Mouse (Mus musculus): ENCODE measurements around the gene Ncor2. TPM values are rescaled to one million over a fixed set of nuclear protein-coding genes. Genes with fewer than 3 reads are reported as not detected.

Ncor2 gene
- polyA plus RNA-seq, 1 experiment: 74.6 TPM

GRCm38 (mm10) chr5:125180630-125181263 lies 1.7 kb upstream of the Ncor2 start:
- H3K4me1 ChIP-seq (ENCODE audit: control insufficient read depth, insufficient read depth, low read length): peaks cover 5% of the 10 kb centered on the region
- H3K27ac ChIP-seq (ENCODE audit: insufficient read depth, low read length): no peak overlapping the region
- H3K4me3 ChIP-seq (ENCODE audit: insufficient read depth, low read length): no peak overlapping the region
- TF ChIP-seq CTCF (IDR thresholded peaks at IDR 0.05; ENCODE audit: extremely low read depth, insufficient read depth, low read length) (no peak), POLR2A (IDR thresholded peaks at IDR 0.05; ENCODE audit: extremely low read depth, insufficient read depth, low read length) (no peak)

GRCm38 (mm10) chr5:125179735-125180629 lies 963 bp upstream of the Ncor2 start:
- H3K4me3 ChIP-seq (ENCODE audit: insufficient read depth, low read length): peak overlapping the region; percentile 69

GRCm38 (mm10) chr5:125178171-125179006 lies 630 bp downstream of the Ncor2 start:
- H3K4me1 ChIP-seq (ENCODE audit: control insufficient read depth, insufficient read depth, low read length): peaks cover 22% of the 10 kb centered on the region
- TF ChIP-seq POLR2A (IDR thresholded peaks at IDR 0.05; ENCODE audit: extremely low read depth, insufficient read depth, low read length) (no peak), CTCF (IDR thresholded peaks at IDR 0.05; ENCODE audit: extremely low read depth, insufficient read depth, low read length) (no peak)
- peak overlapping the region; percentile 69 for H3K4me3 ChIP-seq (ENCODE audit: insufficient read depth, low read length)
- peak overlapping the region; percentile 78 for H3K27ac ChIP-seq (ENCODE audit: insufficient read depth, low read length)

More at GRCm38 (mm10) chr5:125179735-125180629, 963 bp upstream of the Ncor2 start:
- TF ChIP-seq POLR2A (IDR thresholded peaks at IDR 0.05; ENCODE audit: extremely low read depth, insufficient read depth, low read length): no peak
- no peak for TF ChIP-seq CTCF (IDR thresholded peaks at IDR 0.05; ENCODE audit: extremely low read depth, insufficient read depth, low read length)
- peaks cover 11% of the 10 kb centered on the region for H3K4me1 ChIP-seq (ENCODE audit: control insufficient read depth, insufficient read depth, low read length)
- peak overlapping the region; percentile 96 for H3K27ac ChIP-seq (ENCODE audit: insufficient read depth, low read length)

GRCm38 (mm10) chr5:125177481-125178134 lies 1.4 kb downstream of the Ncor2 start:
- peak overlapping the region; percentile 78 for H3K27ac ChIP-seq (ENCODE audit: insufficient read depth, low read length)

GRCm38 (mm10) chr5:125176864-125177263 lies 2.2 kb downstream of the Ncor2 start:
- Histone ChIP-seq H3K27ac (ENCODE audit: insufficient read depth, low read length) (peak overlapping the region; percentile 78), H3K4me1 (ENCODE audit: control insufficient read depth, insufficient read depth, low read length) (peaks cover 31% of the 10 kb centered on the region), H3K4me3 (ENCODE audit: insufficient read depth, low read length) (peak overlapping the region; percentile 69)
- TF ChIP-seq POLR2A (IDR thresholded peaks at IDR 0.05; ENCODE audit: extremely low read depth, insufficient read depth, low read length): no peak
- no peak for TF ChIP-seq CTCF (IDR thresholded peaks at IDR 0.05; ENCODE audit: extremely low read depth, insufficient read depth, low read length)

More at GRCm38 (mm10) chr5:125177481-125178134, 1.4 kb downstream of the Ncor2 start:
- TF ChIP-seq CTCF (IDR thresholded peaks at IDR 0.05; ENCODE audit: extremely low read depth, insufficient read depth, low read length) (no peak), POLR2A (IDR thresholded peaks at IDR 0.05; ENCODE audit: extremely low read depth, insufficient read depth, low read length) (no peak)
- Histone ChIP-seq H3K4me3 (ENCODE audit: insufficient read depth, low read length) (peak overlapping the region; percentile 69), H3K4me1 (ENCODE audit: control insufficient read depth, insufficient read depth, low read length) (peaks cover 26% of the 10 kb centered on the region)

- H3K27ac ChIP-seq (ENCODE audit: insufficient read depth, low read length): no peak overlapping the region
- H3K4me3 ChIP-seq (ENCODE audit: insufficient read depth, low read length): peak overlapping the region; percentile 69
- TF ChIP-seq POLR2A (IDR thresholded peaks at IDR 0.05; ENCODE audit: extremely low read depth, insufficient read depth, low read length) (no peak), CTCF (IDR thresholded peaks at IDR 0.05; ENCODE audit: extremely low read depth, insufficient read depth, low read length) (no peak)
- peaks cover 33% of the 10 kb centered on the region for H3K4me1 ChIP-seq (ENCODE audit: control insufficient read depth, insufficient read depth, low read length)
Measured at GRCm38 (mm10) chr5:125176370-125176766, 2.7 kb downstream of the Ncor2 start.

GRCm38 (mm10) chr5:125175673-125176369 lies 3.2 kb downstream of the Ncor2 start:
- TF ChIP-seq CTCF (IDR thresholded peaks at IDR 0.05; ENCODE audit: extremely low read depth, insufficient read depth, low read length): no peak
- TF ChIP-seq POLR2A (IDR thresholded peaks at IDR 0.05; ENCODE audit: extremely low read depth, insufficient read depth, low read length): no peak
- Histone ChIP-seq H3K27ac (ENCODE audit: insufficient read depth, low read length) (no peak overlapping the region), H3K4me3 (ENCODE audit: insufficient read depth, low read length) (peak overlapping the region; percentile 69), H3K4me1 (ENCODE audit: control insufficient read depth, insufficient read depth, low read length) (peaks cover 36% of the 10 kb centered on the region)

Measured in cortical plate, adult 2 months (tissue).